Mouse (Mus musculus) liver, embryonic 12.5 days (tissue): ENCODE results near the gene Ngdn. TPM values are rescaled to one million over a fixed set of nuclear protein-coding genes. Genes with fewer than 3 reads are reported as not detected.

Source experiments
- ATAC-seq: fragments of 200-750 bp; cut with Nextera tagmentation; 2 replicates; pipeline ENCODE4 v1.8.0; 2017; ENCODE audit warnings: moderate number of reproducible peaks, mild to moderate bottlenecking, moderate library complexity
- H3K27ac ChIP-seq: fragments of 300-500 bp; sonication (generic); 2 replicates; pipeline ENCODE4 v1.5.1; 2016; ENCODE audit warnings: mild to moderate bottlenecking
- H3K27me3 ChIP-seq: fragments of 300-500 bp; sonication (generic); replicated peaks from 2 replicates; pipeline ENCODE4 v1.6.1; 2016; ENCODE audit warnings: mild to moderate bottlenecking, moderate library complexity
- H3K36me3 ChIP-seq: fragments of 300-500 bp; sonication (generic); 2 replicates; pipeline ENCODE4 v1.6.1; 2016; ENCODE audit warnings: mild to moderate bottlenecking, moderate library complexity
- H3K4me1 ChIP-seq: fragments of 300-500 bp; sonication (generic); 2 replicates; pipeline ENCODE4 v1.6.1; 2016
- H3K4me2 ChIP-seq: fragments of 300-500 bp; sonication (generic); 2 replicates; pipeline ENCODE4 v1.6.1; 2016; ENCODE audit warnings: mild to moderate bottlenecking, moderate library complexity
- H3K4me3 ChIP-seq: fragments of 300-500 bp; sonication (generic); 2 replicates; pipeline ENCODE4 v1.5.1; 2016; ENCODE audit warnings: mild to moderate bottlenecking, moderate library complexity
- H3K9ac ChIP-seq: fragments of 300-500 bp; sonication (generic); 2 replicates; pipeline ENCODE4 v1.6.1; 2016; ENCODE audit warnings: mild to moderate bottlenecking, moderate library complexity
- H3K9me3 ChIP-seq: fragments of 300-500 bp; sonication (generic); replicated peaks from 2 replicates; pipeline ENCODE4 v1.6.1; 2016; ENCODE audit warnings: mild to moderate bottlenecking, moderate library complexity
- WGBS: fragments of 180-500 bp; shearing (Covaris S2); methylation state at CpG from one replicate; pipeline ENCODE4 v1.1.7; 2016; ENCODE audit not compliant: insufficient replicate concordance; 5-methylcytosine and 5-hydroxymethylcytosine counted together
- polyA plus RNA-seq: library from polyadenylated mRNA; unstranded; fragments of >200 nt; fragmentation: Nextera tagmentation; extraction: Ambion mirVana; gene quantifications from 2 replicates; pipeline ENCODE4 v1.2.1, GENCODE M21; 2016

The Ngdn gene
- polyA plus RNA-seq, 1 experiment from 2014 or later, result 57.5 TPM

- WGBS, result 50% methylated on average over 2 of the region's 2 CpGs
- Histone ChIP-seq H3K36me3 (no peaks in the 10 kb centered on the region), H3K4me3 (no peak overlapping the region), H3K4me2 (no peak overlapping the region), H3K27ac (no peak overlapping the region), H3K9me3 (no peaks in the 10 kb centered on the region), H3K4me1 (no peaks in the 10 kb centered on the region), H3K9ac (no peak overlapping the region), H3K27me3 (peaks cover 9% of the 10 kb centered on the region)
- ATAC-seq, result no peak
Observed at GRCm38 (mm10) chr14:55047971-55048531, 32.8 kb downstream of the Ngdn start.

- H3K4me1 ChIP-seq, result peaks cover 13% of the 10 kb centered on the region
- 78% methylated on average over 9 of the region's 9 CpGs for WGBS
- H3K36me3 ChIP-seq, result no peaks in the 10 kb centered on the region
- H3K9ac ChIP-seq, result no peak overlapping the region
- no peak for ATAC-seq
- H3K9me3 ChIP-seq, result no peaks in the 10 kb centered on the region
- H3K27ac ChIP-seq, result no peak overlapping the region
- no peak overlapping the region for H3K4me2 ChIP-seq
- H3K4me3 ChIP-seq, result no peak overlapping the region
- H3K27me3 ChIP-seq, result peaks cover 20% of the 10 kb centered on the region
Observed at GRCm38 (mm10) chr14:55052496-55052895, 37.2 kb downstream of the Ngdn start.

GRCm38 (mm10) chr14:55053050-55053449 is 37.8 kb downstream of the Ngdn start:
- Histone ChIP-seq H3K9ac (no peak overlapping the region), H3K27ac (no peak overlapping the region), H3K36me3 (no peaks in the 10 kb centered on the region), H3K9me3 (no peaks in the 10 kb centered on the region), H3K4me1 (peaks cover 18% of the 10 kb centered on the region), H3K27me3 (peaks cover 20% of the 10 kb centered on the region), H3K4me3 (no peak overlapping the region), H3K4me2 (no peak overlapping the region)
- no peak for ATAC-seq
- 82% methylated on average over 4 of the region's 4 CpGs for WGBS

- H3K9ac ChIP-seq, result no peak overlapping the region
- no peak overlapping the region for H3K4me3 ChIP-seq
- no peak for ATAC-seq
- H3K4me1 ChIP-seq, result peaks cover 25% of the 10 kb centered on the region
- H3K27ac ChIP-seq, result no peak overlapping the region
- H3K27me3 ChIP-seq, result peaks cover 20% of the 10 kb centered on the region
- 77% methylated on average over 17 of the region's 17 CpGs for WGBS
- H3K9me3 ChIP-seq, result no peaks in the 10 kb centered on the region
- no peaks in the 10 kb centered on the region for H3K36me3 ChIP-seq
- no peak overlapping the region for H3K4me2 ChIP-seq
Observed at GRCm38 (mm10) chr14:55053708-55054190, 38.5 kb downstream of the Ngdn start.

- Histone ChIP-seq H3K4me1 (peaks cover 31% of the 10 kb centered on the region), H3K27ac (no peak overlapping the region), H3K9ac (no peak overlapping the region), H3K4me3 (no peak overlapping the region), H3K27me3 (peaks cover 20% of the 10 kb centered on the region), H3K9me3 (no peaks in the 10 kb centered on the region), H3K4me2 (no peak overlapping the region), H3K36me3 (no peaks in the 10 kb centered on the region)
- 71% methylated on average over 10 of the region's 10 CpGs for WGBS
- no peak for ATAC-seq
Observed at GRCm38 (mm10) chr14:55054191-55054749, 39.0 kb downstream of the Ngdn start.

- no peak for ATAC-seq
- Histone ChIP-seq H3K9me3 (no peaks in the 10 kb centered on the region), H3K4me1 (peaks cover 39% of the 10 kb centered on the region), H3K27ac (no peak overlapping the region), H3K4me3 (no peak overlapping the region), H3K9ac (no peak overlapping the region), H3K27me3 (peaks cover 20% of the 10 kb centered on the region), H3K4me2 (no peak overlapping the region), H3K36me3 (no peaks in the 10 kb centered on the region)
- WGBS, result 76% methylated on average over 11 of the region's 11 CpGs
Observed at GRCm38 (mm10) chr14:55055167-55055834, 40.0 kb downstream of the Ngdn start.

- Histone ChIP-seq H3K27ac (peak overlapping the region; percentile 84), H3K9ac (no peak overlapping the region), H3K4me2 (peak overlapping the region; percentile 24), H3K4me3 (no peak overlapping the region), H3K9me3 (no peaks in the 10 kb centered on the region), H3K36me3 (no peaks in the 10 kb centered on the region), H3K27me3 (peaks cover 10% of the 10 kb centered on the region), H3K4me1 (peaks cover 75% of the 10 kb centered on the region)
- WGBS, result 20% methylated on average over 1 of the region's 1 CpGs
- ATAC-seq, result peak; percentile 61
Observed at GRCm38 (mm10) chr14:55059009-55059408, 43.8 kb downstream of the Ngdn start.

- Histone ChIP-seq H3K27me3 (peaks cover 14% of the 10 kb centered on the region), H3K9ac (no peak overlapping the region), H3K4me1 (peaks cover 85% of the 10 kb centered on the region), H3K4me3 (no peak overlapping the region), H3K36me3 (no peaks in the 10 kb centered on the region), H3K9me3 (no peaks in the 10 kb centered on the region), H3K27ac (peak overlapping the region; percentile 84), H3K4me2 (no peak overlapping the region)
- 80% methylated on average over 5 of the region's 5 CpGs for WGBS
- ATAC-seq, result no peak
Observed at GRCm38 (mm10) chr14:55059931-55060330, 44.7 kb downstream of the Ngdn start.

GRCm38 (mm10) chr14:55061845-55062244 is 46.6 kb downstream of the Ngdn start:
- no peaks in the 10 kb centered on the region for H3K9me3 ChIP-seq
- peaks cover 8% of the 10 kb centered on the region for H3K36me3 ChIP-seq
- H3K27ac ChIP-seq, result peak overlapping the region; percentile 92
- WGBS, result 53% methylated on average over 7 of the region's 7 CpGs
- no peak for ATAC-seq
- H3K9ac ChIP-seq, result peak overlapping the region; percentile 90
- no peak overlapping the region for H3K4me3 ChIP-seq
- H3K4me2 ChIP-seq, result peak overlapping the region; percentile 89
- H3K4me1 ChIP-seq, result peaks cover 84% of the 10 kb centered on the region
- peaks cover 28% of the 10 kb centered on the region for H3K27me3 ChIP-seq

- WGBS, result 6% methylated on average over 17 of the region's 17 CpGs
- peak overlapping the region; percentile 72 for H3K4me3 ChIP-seq
- no peaks in the 10 kb centered on the region for H3K9me3 ChIP-seq
- peaks cover 28% of the 10 kb centered on the region for H3K27me3 ChIP-seq
- H3K27ac ChIP-seq, result peak overlapping the region; percentile 92
- H3K9ac ChIP-seq, result peak overlapping the region; percentile 90
- peaks cover 8% of the 10 kb centered on the region for H3K36me3 ChIP-seq
- peaks cover 83% of the 10 kb centered on the region for H3K4me1 ChIP-seq
- peak; percentile 99 for ATAC-seq
- peak overlapping the region; percentile 89 for H3K4me2 ChIP-seq
Observed at GRCm38 (mm10) chr14:55062626-55063025, 47.4 kb downstream of the Ngdn start.

- Histone ChIP-seq H3K27me3 (peaks cover 28% of the 10 kb centered on the region), H3K4me3 (peak overlapping the region; percentile 72), H3K27ac (peak overlapping the region; percentile 92), H3K4me2 (peak overlapping the region; percentile 89), H3K9me3 (no peaks in the 10 kb centered on the region), H3K9ac (peak overlapping the region; percentile 90), H3K36me3 (peaks cover 11% of the 10 kb centered on the region), H3K4me1 (peaks cover 78% of the 10 kb centered on the region)
- ATAC-seq, result peak; percentile 21; the same call in 1 of the 2 replicates
- 56% methylated on average over 5 of the region's 5 CpGs for WGBS
Observed at GRCm38 (mm10) chr14:55063117-55063516, 47.9 kb downstream of the Ngdn start.
